Mouse (Mus musculus): ENCODE data around the gene Chrnb1.
A peak's percentile ranks its signal among the peaks of the same experiment; 100 is the strongest.

Gene Chrnb1

DNA sequence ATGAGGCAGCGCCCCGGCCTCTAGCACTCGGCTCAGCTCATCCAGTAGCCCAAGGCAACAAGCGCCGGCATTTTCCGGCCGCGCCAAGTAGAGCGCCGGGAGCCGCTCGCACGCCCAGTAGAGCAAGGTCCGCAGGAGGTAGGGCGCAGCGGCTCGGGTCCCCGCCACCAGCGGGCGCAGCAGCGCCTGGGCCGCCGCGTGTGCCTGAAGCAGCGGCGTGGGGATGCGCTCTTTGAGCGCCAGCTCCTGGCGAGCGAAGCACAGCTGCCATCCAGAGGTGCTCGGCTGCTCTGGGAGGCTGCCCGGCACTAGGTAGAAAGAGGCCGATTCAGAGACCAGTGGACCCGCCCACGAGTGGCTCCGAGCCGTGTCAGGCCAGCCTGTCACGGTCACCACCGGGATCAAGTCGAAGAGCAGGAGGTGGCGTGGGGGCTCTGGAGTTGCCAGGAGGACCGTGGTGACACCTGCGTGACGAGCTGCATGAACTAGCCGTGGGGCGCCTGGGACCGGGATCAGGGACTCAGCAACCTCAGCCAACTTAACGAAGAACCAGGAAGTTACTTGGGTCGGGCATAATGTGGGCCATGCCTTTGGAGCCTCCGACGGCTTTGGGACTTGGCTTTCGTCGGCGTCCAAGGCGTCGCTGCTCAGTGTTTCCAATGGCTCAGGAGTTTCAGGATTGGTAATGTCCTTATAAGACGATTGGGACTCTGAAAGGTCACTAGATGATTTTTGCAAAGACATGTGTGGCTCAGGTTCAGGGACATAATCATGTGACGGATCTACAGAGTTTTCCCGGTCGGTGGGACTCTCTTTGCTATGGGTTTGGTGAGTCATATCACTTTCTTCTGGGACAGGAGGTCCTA is 8.3 kb upstream of the Chrnb1 start:
- no peak for DNase-seq

DNA sequence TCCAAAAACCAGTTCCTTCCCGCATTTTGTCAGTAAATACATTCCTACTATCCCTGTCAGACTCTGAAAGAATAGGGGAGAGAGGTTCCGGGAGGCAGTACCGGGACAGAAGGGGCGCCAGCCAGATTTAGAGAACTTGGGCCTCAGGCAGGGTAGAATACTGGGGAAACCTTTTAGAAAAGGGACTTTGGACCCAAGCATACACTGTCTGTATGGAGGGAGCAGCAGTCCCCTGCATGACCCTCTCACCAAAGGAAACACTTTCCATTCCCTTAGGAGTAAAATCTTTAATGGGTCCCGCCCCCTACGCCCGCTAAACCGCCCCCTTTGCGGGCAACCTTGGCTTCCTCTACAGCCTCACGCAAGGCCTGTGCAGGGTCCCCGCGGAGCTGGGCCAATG is 7.6 kb upstream of the Chrnb1 start:
- DNase-seq: no peak

DNA sequence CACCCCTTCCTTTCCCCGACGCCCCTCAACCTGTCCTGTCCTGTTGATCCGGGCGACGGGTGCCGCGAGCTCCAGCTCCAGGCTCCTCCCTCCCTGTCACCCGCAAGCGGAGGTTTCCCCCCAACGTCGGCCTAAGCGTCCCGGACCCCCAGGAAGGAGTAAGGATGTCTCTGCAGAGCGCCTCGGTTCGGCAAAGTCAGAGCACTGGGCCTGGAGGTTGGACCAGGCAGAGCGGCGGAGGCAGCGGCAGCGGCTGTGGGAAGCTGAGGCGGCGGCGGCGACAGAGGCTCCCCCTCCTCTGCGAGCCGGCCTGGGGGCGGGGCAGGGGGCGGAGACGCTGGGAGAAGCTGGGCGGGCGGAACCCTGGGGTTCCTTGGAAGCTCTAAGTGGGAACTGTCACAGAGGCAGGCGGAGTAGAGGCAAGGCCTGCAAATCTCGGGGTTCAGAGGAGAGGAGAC is 6.9 kb upstream of the Chrnb1 start:
- DNase-seq: no peak

DNA sequence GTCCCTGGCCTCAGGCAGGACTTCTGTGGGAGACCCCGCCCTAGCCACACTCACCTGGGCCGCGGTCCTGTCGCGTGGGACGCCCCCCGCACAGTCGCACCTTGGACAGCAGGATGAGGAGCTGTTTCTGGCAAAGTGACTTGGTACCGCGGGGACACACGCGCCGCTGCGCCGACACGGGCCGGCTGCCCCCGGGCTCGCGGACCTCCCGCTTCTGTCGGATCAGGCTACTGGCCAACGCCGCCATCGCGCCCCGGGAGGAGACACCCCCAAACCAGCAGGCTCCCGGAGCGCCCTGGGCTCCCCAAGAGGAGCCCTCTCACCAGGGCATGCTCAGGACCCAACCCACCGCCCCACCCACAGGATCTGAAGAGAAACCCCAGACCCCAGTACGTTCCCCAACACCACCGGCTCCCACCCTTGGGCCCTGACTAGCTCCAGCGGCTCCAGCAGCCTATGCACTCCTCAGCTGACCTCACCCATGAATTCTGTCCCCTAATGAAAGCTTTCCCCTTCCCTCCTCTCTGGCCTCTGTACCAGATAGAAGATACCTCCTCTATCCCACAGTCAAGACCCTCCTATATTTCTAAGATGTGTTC is 5.7 kb upstream of the Chrnb1 start, which contains the start of gene Fgf11:
Gene Fgf11, minus strand, starts transcription at position 479 of the 599 bp plus-strand sequence.
- no peak for DNase-seq

DNA sequence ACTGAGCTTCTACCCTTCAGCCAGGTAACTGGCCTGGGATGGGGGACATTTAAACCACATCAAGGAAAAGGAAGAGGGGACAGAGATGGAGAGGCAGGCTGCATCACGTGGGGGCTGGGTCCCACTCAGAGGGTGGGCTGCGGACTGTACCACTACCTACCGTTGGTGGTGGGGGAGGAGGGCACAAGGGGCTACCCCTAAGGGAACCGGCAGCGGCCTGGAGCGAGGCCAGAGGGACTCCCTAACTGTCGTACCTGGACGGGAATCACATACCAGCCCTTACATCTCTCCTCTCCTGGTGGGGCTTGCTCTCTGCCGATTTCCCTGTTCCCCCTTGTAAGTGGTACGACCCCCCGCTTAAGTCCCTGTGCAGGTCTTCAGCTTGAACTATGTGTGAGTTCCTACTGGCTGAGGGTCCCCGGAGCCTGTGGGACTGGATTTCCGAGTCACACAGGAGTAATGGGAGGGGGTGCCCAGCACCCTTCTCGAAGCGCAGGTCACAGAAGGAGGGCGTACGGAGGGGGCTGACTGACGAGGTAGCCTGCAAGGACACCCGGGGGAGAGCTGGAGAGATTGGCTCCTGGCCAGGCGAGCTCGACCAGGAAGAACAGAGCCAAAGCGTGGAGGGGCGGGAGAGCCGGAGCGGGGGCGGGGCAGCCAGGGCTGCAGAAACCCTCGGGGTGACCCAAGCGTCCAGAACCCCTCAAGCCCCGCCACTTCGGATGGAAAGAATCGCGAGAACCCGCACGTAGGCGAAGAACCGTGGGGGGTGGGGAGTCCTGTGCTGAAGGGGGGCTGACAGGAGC is 4.9 kb upstream of the Chrnb1 start:
- DNase-seq: no peak

DNA sequence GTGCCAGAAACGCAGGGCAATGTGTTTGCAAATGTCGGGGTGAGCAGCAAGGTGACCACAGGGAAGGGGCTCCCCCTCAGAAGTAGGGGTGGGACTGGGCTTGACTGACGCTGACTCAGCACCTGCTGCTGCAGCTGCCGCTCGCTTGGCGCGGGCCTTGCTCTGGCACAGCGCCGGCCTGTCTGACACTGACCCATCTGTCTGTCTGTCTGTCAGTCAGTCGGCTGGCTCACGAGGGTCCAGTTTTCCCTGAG is 4.3 kb upstream of the Chrnb1 start:
- no peak for DNase-seq

DNA sequence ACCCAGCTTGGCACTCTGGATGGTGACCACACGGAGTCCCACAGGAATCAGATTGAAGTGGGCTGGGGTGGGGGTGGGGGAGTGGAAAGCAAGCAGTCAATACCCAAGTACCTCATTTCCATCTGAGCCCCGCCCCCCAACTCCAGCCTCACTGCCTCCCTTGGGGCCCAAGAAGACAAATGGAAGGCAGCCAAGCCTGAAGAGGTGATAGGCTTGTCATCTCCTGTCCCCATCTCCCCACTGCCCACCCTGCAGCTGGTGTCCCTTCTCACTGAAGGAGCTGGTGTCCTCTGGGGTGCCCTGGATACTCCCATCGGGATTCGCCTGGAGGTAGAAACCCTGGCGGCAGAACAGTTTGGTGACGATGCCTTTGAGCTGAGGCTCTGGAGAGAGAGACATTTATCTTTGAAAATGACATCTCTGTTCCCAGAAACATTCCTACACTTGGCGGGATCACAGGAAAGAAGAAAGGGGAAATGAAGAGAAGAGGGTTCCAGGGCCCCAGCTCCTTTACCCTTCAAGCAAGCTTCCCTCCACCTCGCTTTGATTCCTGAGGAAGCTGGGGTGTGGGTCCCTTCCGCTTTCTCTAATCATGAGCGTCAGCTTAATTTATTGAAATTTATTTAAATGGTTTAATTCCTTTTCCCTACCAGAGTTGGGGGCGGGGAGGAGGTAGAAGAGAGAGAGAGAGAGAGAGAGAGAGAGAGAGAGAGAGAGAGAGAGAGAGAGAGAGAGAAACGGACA is 3.8 kb upstream of the Chrnb1 start:
- no peak for DNase-seq

DNA sequence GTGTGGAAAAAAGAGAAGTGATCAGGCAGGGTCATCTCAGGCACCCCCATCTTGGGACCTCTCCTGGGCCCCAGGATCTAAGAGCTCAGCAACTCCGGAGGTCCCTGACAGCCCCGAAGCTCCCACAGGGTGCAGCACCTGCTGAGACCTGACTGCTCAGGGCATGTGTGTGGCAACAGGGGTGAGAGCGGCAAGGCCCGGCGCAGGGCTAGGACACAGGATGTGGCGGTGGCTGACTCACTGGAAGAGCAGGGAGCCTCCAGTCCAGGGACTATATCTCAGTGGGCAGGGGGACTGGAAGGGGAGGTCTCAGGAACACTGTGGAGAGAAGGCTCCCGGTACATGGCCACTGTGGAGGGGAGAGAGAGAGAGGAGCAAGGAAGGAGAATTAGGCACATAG is 2.2 kb upstream of the Chrnb1 start:
- DNase-seq: no peak

DNA sequence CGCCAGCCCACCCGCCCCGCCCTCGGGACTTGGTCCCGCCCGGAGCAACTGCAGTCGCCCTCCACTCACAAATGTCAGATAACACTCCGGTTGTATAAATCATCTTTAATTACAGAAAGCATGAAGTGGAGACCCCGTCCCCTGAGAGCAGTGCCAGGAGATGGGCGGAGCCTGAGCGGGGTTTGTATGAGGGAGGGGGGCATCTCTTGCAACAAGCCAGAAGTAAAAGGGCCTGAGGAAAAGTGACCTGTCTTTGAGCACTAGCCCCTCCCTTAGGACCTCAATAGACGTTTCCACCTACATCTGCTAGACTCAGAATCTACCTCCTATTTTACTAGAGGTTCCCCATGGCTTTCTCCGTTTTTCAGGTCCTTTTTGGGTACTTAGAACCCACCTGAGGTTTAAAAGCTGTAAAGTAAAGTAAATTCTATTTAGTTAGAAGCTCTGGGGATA is 266 bp upstream of the Chrnb1 start:
- no peak for DNase-seq

DNA sequence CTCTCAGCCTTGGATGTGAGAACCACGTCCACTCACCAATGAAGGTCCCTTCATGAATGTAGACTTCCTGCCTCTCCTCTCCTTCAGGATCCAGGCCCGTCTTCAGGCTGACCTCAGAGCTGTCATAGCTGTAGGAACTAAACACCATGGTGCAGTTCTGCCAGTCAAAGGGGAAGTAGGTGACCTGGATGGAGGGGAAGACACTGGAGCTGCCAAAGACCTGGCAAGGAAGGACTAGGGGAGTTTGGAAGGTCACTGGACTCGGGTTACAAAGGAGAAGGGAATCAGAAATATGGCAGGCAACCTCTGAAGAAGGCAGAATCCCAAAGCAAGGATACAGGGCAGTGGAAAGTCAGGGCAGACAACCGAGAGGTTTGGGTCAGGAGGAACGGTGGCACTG is 2.3 kb downstream of the Chrnb1 start:
- DNase-seq: no peak

DNA sequence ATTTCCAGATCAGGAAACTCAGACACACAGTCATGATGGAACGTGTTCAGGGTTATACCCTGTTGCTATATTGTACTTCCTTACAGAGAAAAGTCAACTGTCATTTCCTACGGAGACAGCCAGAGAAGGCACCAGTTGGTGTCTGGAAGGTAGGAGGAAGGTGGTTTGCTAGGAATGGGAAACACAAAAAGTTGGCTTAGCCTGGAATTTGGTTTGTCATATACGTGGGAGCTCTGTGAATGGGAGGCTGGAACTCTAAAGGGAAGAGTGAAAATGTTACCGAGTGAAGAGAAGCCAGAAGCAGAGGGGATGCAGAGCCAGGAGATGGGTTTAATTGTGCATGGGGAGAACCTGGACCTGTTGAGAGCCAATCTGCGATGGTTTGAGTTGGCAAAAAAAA is 4.3 kb downstream of the Chrnb1 start:
- DNase-seq: no peak

DNA sequence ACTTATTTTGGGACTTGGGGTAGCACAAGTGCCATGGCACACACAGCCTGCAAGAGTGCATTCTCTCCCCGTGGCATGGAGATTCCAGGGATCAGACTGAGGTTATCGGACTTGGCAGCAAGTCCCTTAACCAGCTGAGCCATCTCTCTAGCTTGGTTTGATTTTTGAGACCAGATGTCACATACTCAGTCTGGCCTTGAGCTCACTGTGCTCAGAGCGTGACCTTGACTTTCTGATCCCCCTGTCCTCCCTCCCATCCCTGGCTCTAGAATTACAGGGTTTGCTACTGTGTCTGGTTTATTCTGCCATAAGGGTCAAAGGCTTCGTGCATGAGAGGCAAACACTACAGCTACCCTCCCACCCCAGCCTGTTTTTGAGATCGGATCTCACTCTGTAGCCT is 6.3 kb downstream of the Chrnb1 start:
- no peak for DNase-seq

DNA sequence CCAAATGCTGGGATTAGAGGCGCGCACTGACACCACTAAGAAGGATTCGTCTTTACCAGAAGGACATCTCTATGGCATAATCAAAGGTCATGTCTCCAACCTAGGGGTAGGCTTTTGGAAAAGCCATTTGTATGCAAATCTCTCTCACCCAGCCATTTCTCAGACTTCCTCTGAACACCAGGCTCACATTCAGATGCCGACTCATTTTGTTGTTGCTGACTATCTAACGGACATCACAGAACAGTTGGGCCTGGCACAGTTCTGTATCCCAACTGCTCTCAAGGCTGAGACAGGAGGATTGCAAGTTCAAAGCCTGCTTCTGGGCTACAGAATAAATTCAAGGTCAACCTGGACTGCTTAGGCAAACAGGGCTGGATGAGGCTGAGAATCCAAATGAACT is 8.4 kb downstream of the Chrnb1 start:
- no peak for DNase-seq

DNA sequence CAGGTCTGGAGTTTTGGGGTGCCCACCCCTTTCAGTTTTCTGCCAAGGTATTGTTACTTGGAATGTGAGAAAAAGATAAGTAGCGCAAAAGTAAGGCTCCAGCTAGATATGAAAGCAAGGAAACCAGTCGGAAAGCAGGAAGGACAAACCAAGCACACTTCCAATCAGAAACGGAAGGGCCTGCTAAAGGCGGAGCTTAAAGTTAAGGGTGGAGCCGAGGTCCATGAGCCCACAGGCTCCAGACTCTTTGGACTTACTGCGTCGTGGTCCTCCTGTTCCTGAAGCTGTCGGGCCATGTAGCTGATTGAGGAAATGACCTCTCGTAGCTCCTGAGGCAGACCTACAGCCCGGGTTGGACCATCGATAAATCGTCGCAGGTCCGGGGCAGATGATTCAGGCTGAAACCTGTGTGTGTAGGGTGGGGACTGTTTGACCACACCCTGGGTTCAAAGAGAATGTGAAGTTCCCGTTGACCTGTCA is 10.9 kb downstream of the Chrnb1 start:
- DNase-seq: no peak

DNA sequence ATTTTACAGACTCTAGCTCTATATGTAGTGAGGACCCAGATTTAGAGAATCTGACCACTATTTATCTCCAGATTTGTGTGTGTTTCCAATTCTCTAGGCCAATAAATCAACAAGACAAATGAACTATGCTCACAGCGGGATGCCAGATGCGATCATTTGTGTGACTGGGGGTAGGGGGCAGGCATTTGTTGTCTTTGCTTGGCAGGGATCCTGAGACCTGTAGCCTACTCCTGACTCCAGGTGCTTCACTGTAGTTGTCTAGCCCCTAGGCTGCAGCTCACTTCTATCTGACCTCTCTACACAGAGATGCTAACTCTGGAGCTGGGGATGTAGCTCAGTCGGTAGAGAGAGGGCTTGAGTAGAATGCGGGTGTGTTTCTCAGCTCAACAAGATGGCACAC is 13.9 kb downstream of the Chrnb1 start:
- DNase-seq: no peak

DNA sequence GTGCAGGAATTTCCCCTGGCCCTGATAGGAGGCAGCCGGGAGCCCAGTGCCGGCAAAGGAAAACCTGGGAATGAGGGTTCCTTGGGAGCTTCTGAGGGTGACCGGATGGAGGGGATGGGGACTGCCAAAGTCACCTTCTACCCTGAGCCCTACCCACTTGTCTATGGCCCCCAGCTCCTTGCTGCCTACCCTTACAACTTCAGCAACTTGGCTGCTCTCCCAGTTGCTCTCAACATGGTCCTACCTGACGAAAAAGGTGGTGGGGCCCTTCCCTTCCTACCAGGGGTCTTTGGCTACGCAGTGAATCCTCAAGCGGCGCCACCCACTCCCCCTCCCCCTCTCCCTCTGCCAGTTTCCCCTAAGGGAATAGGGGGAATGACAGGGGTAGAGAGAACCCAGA is 16.8 kb downstream of the Chrnb1 start:
- DNase-seq: no peak

DNA sequence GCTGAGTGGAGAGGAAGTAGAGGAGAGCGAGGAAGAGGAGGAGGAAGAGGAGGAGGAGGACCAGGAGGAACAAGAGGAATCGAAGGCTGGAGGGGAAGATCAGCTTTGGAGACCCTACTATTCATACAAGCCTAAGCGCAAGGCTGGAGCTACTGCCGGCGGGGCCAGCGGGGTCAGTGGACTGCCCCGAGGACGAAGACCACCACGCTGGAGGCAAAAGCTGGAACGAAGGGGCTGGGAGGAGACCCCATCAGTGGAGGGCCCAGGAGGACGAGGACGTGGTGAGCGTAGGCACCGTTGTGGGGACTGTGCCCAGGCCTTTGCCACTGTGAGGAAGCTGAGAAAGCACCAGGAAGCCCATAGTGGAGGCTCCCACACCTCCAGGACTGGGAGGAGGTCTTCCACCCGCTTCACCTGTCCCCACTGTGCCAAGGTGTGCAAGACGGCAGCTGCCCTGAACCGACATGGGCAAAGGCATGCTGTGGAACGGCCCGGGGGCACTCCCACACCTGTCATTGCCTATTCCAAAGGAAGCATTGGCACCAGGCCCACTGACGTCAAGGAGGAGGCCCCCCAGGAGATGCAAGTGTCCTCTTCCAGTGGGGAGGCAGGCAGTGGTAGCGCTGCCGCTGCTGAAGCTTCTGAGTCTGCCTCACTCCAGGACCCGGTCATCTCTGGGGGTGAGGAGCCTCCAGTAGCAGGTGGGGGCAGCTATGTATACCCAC is 17.3 kb downstream of the Chrnb1 start:
- peak; percentile 68 for DNase-seq

DNA sequence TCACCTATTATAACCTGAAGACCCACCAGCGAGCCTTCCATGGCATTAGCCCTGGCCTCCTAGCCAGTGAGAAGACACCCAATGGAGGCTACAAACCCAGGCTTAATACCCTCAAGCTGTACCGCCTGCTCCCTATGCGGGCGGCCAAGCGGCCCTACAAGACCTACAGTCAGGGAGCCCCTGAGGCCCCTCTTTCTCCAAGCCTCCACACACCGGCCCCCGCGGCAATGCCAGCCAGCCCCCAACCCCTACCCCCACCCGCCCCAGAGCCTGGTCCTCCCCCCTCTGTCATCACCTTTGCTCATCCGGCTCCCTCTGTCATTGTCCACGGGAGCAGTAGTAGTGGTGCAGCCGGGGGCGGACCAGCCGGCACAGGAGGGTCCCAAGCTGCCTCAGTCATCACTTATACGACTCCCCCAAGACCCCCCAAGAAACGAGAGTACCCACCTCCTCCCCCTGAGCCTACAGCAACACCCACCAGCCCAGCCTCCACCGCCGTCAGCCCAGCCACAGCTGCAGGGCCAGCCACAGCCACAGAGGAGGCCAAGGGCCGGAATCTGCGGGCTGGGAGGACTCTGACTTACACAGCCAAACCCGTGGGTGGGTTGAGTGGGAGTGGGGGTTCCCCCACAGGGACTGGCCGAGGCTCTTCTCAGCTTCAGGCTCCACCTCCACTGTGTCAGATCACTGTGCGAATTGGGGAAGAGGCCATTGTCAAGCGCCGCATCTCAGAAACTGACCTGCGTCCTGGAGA is 18.1 kb downstream of the Chrnb1 start:
- DNase-seq: no peak

DNA sequence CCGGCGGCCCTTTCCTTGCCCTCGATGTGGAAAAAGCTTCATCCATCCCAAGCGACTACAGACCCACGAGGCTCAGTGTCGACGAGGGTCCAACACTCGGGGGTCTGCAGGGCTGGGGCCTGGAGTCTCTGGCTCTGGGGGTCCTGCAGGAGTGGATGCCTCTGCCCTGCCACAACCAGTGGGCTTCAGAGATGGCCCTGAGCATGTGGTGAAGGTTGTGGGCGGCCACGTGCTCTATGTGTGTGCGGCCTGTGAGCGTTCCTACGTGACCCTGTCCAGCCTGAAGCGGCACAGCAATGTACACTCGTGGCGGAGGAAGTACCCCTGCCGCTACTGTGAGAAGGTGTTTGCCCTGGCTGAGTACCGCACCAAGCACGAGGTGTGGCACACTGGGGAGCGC is 19.3 kb downstream of the Chrnb1 start:
- no peak for DNase-seq

DNA sequence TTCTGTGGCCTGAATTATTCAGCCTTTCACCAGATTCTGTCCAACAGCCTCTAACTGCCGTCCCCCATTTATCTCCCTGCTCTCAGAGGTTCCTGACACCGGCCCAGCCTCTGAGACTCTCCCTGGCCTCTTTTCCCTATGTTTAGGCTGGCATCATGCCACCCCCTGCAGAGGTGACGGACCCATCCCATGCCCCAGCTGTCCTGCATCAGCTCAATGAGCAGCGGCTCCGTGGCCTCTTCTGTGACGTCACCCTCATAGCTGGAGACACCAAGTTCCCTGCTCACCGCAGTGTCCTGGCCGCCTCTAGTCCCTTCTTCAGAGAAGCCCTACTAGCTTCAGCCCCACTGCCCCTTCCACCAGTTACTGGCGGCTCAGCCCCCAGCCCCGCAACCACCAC is 20.0 kb downstream of the Chrnb1 start:
- DNase-seq: no peak

DNA sequence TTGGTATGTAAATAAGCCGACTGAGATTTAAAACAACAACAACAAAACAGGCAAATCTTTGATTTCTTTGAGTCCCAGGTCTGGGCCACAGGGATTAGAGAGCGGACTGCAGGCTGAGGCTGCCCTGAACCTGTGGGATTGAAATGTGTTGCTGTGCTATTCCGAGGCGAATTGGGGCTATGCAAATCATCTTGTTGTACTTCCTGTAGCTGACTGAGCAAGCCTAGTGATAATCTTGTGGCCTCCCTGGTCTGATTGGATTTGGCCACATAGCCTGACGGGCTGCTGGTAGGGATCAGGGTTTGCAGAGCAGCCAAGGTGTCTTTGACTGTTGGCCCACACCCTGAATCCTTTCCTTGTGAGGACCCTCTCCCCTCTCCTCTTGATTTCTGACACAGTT is 20.8 kb downstream of the Chrnb1 start:
- no peak for DNase-seq

DNA sequence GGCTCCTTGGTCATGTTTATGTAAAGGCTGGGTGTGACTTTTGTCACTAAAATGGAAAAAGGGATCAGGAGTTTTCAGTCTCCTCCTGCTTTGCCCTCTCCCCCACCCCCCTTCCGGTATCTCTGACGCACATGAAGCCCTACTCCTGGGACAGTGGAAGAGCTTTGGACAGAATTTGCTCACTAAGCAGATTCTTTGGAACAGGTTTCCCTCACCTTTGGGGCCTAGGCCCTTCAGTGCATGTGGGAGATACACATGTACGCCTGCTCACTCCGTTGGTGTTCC is 28.2 kb downstream of the Chrnb1 start:
- peak; percentile 46 for DNase-seq

Data from cerebellum, adult 9-10 months (tissue).